Mouse (Mus musculus) liver, embryonic 13.5 days (tissue): ENCODE measurements around the gene Cd207. TPM values are rescaled to one million over a fixed set of nuclear protein-coding genes. Genes with fewer than 3 reads are reported as not detected.

Experiments used
- ATAC-seq: fragments of 200-750 bp; cut with Nextera tagmentation; 2 replicates; pipeline ENCODE4 v1.8.0; 2017; ENCODE audit warnings: low read depth, mild to moderate bottlenecking, moderate number of reproducible peaks, moderate library complexity
- DNase-seq: peaks from one replicate; pipeline ENCODE4 v3.0.0; 2022
- H3K27ac ChIP-seq: fragments of 300-500 bp; sonication (generic); 2 replicates; pipeline ENCODE4 v1.5.1; 2015; ENCODE audit warnings: moderate library complexity, mild to moderate bottlenecking, inconsistent platforms
- H3K27me3 ChIP-seq: fragments of 300-500 bp; sonication (generic); 2 replicates; pipeline ENCODE4 v1.6.1; 2015; ENCODE audit warnings: mild to moderate bottlenecking, inconsistent platforms
- H3K36me3 ChIP-seq: fragments of 300-500 bp; sonication (generic); 2 replicates; pipeline ENCODE4 v1.6.1; 2015; ENCODE audit warnings: mild to moderate bottlenecking, inconsistent platforms
- H3K4me1 ChIP-seq: fragments of 300-500 bp; sonication (generic); replicated peaks from 2 replicates; pipeline ENCODE4 v1.6.1; 2015; ENCODE audit warnings: inconsistent platforms
- H3K4me2 ChIP-seq: fragments of 300-500 bp; sonication (generic); 2 replicates; pipeline ENCODE4 v1.6.1; 2015; ENCODE audit warnings: inconsistent platforms, mild to moderate bottlenecking, moderate library complexity
- H3K4me3 ChIP-seq: fragments of 300-500 bp; sonication (generic); replicated peaks from 2 replicates; pipeline ENCODE4 v1.5.1; 2015; ENCODE audit warnings: mild to moderate bottlenecking, inconsistent platforms
- H3K9ac ChIP-seq: fragments of 300-500 bp; sonication (generic); 2 replicates; pipeline ENCODE4 v1.6.1; 2015; ENCODE audit warnings: mild to moderate bottlenecking, inconsistent platforms
- H3K9me3 ChIP-seq: fragments of 300-500 bp; sonication (generic); replicated peaks from 2 replicates; pipeline ENCODE4 v1.6.1; 2016; ENCODE audit warnings: inconsistent platforms
- WGBS: fragments of 180-500 bp; shearing (Covaris S2); methylation state at CpG from one replicate; pipeline ENCODE4 v1.1.7; 2015; ENCODE audit not compliant: insufficient replicate concordance; 5-methylcytosine and 5-hydroxymethylcytosine counted together
- polyA plus RNA-seq: library from polyadenylated mRNA; unstranded; fragments of >200 nt; fragmentation: Nextera tagmentation; extraction: Ambion mirVana; gene quantifications from 2 replicates; pipeline ENCODE4 v1.2.1, GENCODE M21; 2015

The Cd207 gene
- 0.15 and 0.28 TPM in 2 replicates for polyA plus RNA-seq

DNA sequence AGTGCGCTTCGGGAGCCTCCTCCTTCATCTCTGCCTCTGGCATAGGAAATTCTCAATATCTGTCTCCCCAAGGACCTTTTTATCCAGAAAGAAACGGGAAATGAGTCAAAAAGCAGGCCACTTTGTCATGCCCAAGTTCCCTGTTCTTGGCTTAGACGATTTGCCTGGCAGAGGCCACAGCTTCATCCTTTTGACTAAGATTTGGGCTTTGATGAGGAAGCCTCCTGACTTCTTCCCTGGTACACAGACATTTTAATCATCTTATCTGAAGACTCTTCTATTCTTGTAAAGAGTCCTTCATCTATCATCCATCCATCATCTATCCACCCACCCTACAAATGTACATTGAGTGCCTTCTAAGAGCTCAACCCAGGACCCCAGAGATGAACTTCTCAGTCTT is at the start of gene Cd207:
Cd207 (minus strand) TSS at position 101 of the 400 bp plus-strand sequence.
- no peaks in the 10 kb centered on the region for H3K36me3 ChIP-seq
- ATAC-seq: no peak
- 47% methylated on average over 4 of the region's 4 CpGs for WGBS
- no peak for DNase-seq
- no peaks in the 10 kb centered on the region for H3K9me3 ChIP-seq
- H3K4me1 ChIP-seq: no peaks in the 10 kb centered on the region
- H3K27me3 ChIP-seq: peaks cover 4% of the 10 kb centered on the region; the same call in 1 of the 2 replicates
- no peak within 1 kb of the TSS for H3K4me3 ChIP-seq
- no peak within 1 kb of the TSS for H3K4me2 ChIP-seq
- no peak within 1 kb of the TSS for H3K9ac ChIP-seq
- H3K27ac ChIP-seq: no peak within 1 kb of the TSS

DNA sequence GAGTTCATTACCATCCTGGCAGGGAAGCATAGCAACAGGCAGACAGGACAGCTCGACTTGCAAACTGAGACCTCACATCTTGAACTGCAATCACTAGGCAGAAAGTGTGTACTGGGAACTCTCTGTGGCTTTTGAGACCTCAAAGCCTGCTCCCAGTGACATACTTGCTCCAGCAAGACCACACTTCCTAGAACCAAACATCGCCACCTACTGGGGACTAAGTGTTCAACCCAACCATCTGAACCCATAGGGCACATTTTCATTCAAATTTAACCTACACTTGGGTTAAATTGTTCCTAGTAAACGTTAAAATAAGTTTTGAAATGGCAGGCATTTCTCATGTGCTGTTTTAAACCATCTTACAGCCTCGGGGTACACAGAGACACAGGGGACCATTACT is 49.5 kb upstream of the Cd207 start:
- no peak overlapping the region for H3K9ac ChIP-seq
- no peak for ATAC-seq
- no peaks in the 10 kb centered on the region for H3K4me1 ChIP-seq
- H3K27ac ChIP-seq: no peak overlapping the region
- H3K36me3 ChIP-seq: no peaks in the 10 kb centered on the region
- 26% methylated on average over 4 of the region's 4 CpGs for WGBS
- no peaks in the 10 kb centered on the region for H3K9me3 ChIP-seq
- H3K4me3 ChIP-seq: no peak overlapping the region
- no peak overlapping the region for H3K4me2 ChIP-seq
- DNase-seq: no peak
- peaks cover 36% of the 10 kb centered on the region for H3K27me3 ChIP-seq

- H3K27me3 ChIP-seq: peaks cover 69% of the 10 kb centered on the region
- 15% methylated on average over 6 of the region's 6 CpGs for WGBS
These were observed 44.9 kb upstream of the Cd207 start for GRCm38 (mm10) chr6:83722526-83722925.

GRCm38 (mm10) chr6:83717026-83717425 is 39.4 kb upstream of the Cd207 start:
- Histone ChIP-seq H3K4me1 (no peaks in the 10 kb centered on the region), H3K4me2 (no peak overlapping the region), H3K36me3 (no peaks in the 10 kb centered on the region), H3K4me3 (no peak overlapping the region), H3K27ac (no peak overlapping the region), H3K9ac (no peak overlapping the region), H3K27me3 (peaks cover 99% of the 10 kb centered on the region), H3K9me3 (no peaks in the 10 kb centered on the region)
- ATAC-seq (no peak), DNase-seq (no peak)
- 5% methylated on average over 8 of the region's 8 CpGs for WGBS

More at GRCm38 (mm10) chr6:83722526-83722925, 44.9 kb upstream of the Cd207 start:
- Histone ChIP-seq H3K4me1 (no peaks in the 10 kb centered on the region), H3K36me3 (no peaks in the 10 kb centered on the region), H3K4me3 (no peak overlapping the region), H3K9ac (no peak overlapping the region), H3K9me3 (no peaks in the 10 kb centered on the region), H3K27ac (no peak overlapping the region), H3K4me2 (no peak overlapping the region)
- ATAC-seq: no peak
- DNase-seq: no peak

DNA sequence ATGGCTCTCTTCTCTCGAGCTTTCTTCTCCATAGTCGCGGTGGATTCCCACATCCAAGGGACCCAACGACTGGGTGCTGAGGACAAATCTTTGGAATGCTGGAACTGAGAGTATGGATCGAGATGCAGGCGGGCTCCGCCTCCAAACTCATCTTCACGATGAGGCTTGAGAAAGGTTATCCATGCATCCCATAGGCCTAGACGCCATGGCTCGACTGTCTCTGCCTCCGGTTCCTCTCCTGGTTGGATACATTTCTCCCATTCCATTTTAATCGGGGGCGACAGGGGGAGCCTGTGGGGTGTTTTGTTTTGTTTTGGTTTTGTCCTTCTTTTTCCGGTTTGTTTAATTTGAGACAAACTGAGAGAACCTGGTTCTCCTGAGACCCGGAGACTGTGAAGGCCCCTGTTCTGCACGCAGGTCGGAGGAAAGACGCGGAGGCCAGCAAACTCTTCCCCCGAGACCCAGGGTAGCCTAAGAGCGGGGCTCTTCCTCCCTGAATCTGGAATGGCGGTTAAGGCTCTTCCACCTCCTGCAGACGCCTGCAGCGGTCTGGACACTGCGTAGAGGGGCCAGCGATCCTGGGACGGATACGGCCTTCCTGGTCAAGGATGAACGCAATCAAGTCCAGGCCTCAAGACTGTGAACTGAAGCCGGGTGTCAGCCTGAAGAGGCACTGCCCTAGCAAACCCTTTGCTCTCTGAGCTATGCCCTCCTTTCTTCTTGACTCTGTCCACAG is 38.0 kb upstream of the Cd207 start:
- H3K9ac ChIP-seq: no peak overlapping the region
- H3K27ac ChIP-seq: no peak overlapping the region
- peaks cover 99% of the 10 kb centered on the region for H3K27me3 ChIP-seq
- 5% methylated on average over 30 of the region's 30 CpGs for WGBS
- DNase-seq (no peak), ATAC-seq (no peak)
- no peak overlapping the region for H3K4me2 ChIP-seq
- H3K4me3 ChIP-seq: no peak overlapping the region
- H3K9me3 ChIP-seq: no peaks in the 10 kb centered on the region
- H3K36me3 ChIP-seq: no peaks in the 10 kb centered on the region
- peaks cover 9% of the 10 kb centered on the region for H3K4me1 ChIP-seq

DNA sequence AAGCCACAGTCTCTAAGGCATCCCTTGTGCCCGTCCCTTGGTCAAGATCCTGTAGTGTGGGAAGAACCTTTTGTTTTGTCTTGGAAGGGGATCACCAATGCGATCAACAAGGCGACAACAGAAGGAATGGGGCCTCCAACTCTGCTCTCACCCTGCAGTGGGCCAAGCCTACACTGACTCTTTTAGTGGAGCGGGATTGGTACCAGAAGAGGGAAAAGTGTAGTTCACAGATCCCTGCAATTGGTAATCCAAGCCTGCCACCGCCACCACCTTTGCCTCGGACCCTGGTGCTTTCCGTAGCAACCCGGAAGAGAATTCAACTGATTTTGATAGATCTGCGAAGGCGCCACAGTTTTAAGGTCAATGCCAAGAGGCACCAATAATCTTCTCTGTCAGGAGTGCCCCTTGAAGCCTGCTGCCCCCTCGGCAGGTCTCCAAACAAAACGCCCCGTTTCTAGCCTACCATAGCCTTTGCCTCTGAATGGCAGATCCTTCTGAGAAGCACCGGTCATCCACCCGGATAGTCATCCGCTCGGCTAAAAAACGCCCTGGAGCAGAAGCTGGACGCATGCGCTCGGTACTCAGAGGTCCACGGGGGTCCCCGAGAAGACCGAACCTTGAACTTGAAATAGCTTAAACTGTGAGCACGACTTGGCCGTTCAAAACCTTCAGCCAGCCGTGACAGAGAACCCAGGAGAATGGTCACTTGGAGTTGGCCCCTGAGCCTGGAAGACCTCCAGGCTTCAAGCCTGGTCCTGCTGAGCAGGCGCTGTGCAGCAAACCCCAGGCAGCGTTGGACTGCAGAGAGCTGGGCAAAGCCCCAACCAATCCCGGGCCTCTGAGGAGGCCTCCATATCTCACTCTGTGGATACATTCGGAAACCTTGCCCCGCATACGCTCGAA is 36.8 kb upstream of the Cd207 start:
- H3K27me3 ChIP-seq: peaks cover 99% of the 10 kb centered on the region
- H3K4me1 ChIP-seq: peaks cover 12% of the 10 kb centered on the region
- DNase-seq: no peak
- WGBS: 2% methylated on average over 34 of the region's 34 CpGs
- H3K9ac ChIP-seq: no peak overlapping the region
- H3K4me3 ChIP-seq: no peak overlapping the region
- no peaks in the 10 kb centered on the region for H3K9me3 ChIP-seq
- no peak for ATAC-seq
- H3K4me2 ChIP-seq: no peak overlapping the region
- no peaks in the 10 kb centered on the region for H3K36me3 ChIP-seq
- no peak overlapping the region for H3K27ac ChIP-seq

DNA sequence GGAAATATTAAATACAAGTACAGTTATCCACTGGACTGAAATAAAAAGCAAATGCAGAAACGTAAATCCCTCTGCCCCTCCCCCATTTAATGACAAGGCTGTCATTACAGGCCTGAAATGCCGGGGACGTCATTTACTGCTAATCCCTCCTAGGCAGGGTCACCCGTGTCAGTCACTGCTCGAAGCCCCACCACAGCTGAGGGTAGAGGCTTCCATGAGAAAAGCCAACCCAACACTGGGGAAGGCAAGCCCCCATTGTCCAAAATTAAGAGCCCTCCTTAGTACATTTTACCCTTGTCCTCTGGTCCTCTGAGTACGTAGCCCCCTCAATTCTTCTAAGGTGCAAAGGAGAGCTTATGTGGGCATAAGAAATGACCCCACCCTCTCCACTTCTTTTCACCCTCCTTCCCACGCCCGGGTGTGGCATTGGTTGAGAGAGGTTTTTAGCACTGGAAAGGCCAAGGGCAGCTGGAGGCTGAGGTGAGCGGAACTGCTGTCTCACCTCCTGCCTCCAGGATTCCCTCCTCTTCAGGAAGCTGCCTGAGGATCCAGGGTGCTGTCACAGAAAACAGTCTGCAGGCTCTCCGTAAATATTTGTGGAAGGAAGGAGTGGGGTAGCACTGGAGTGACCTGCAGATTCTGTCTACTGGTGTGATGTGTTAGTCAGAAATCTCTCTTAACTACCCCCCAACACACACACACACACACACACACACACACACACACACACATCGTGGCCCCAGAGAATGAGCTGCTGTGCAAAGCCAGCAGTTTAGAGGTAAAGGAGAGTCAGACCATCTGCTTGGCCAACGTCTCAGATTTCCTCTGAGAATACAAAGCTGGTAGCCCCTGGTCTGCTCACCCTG is 35.8 kb upstream of the Cd207 start:
- Histone ChIP-seq H3K4me2 (no peak overlapping the region), H3K9ac (no peak overlapping the region), H3K27me3 (peaks cover 100% of the 10 kb centered on the region), H3K27ac (no peak overlapping the region), H3K9me3 (no peaks in the 10 kb centered on the region), H3K4me3 (no peak overlapping the region), H3K4me1 (peaks cover 12% of the 10 kb centered on the region), H3K36me3 (no peaks in the 10 kb centered on the region)
- no peak for DNase-seq
- WGBS: 5% methylated on average over 12 of the region's 12 CpGs
- no peak for ATAC-seq

GRCm38 (mm10) chr6:83711725-83712475 is 34.2 kb upstream of the Cd207 start:
- ATAC-seq: no peak
- peak overlapping the region; percentile 63 for H3K4me2 ChIP-seq

GRCm38 (mm10) chr6:83711067-83711675 is 33.5 kb upstream of the Cd207 start, which contains the start of gene Vax2:
Vax2 (plus strand) TSS chr6:83711264.
- Histone ChIP-seq H3K9me3 (no peaks in the 10 kb centered on the region), H3K4me1 (peaks cover 12% of the 10 kb centered on the region), H3K27ac (no peak within 1 kb of the TSS), H3K4me2 (peak within 1 kb of the TSS; percentile 63), H3K36me3 (no peaks in the 10 kb centered on the region), H3K27me3 (peaks cover 100% of the 10 kb centered on the region), H3K4me3 (peak within 1 kb of the TSS; percentile 45), H3K9ac (no peak within 1 kb of the TSS)
- ATAC-seq (peak; percentile 79), DNase-seq (peak; percentile 45)
- WGBS: 2% methylated on average over 46 of the region's 46 CpGs

More at GRCm38 (mm10) chr6:83711725-83712475, 34.2 kb upstream of the Cd207 start:
- H3K36me3 ChIP-seq: no peaks in the 10 kb centered on the region
- no peak overlapping the region for H3K27ac ChIP-seq
- DNase-seq: no peak
- H3K9ac ChIP-seq: no peak overlapping the region
- peaks cover 100% of the 10 kb centered on the region for H3K27me3 ChIP-seq
- 6% methylated on average over 45 of the region's 45 CpGs for WGBS
- H3K9me3 ChIP-seq: no peaks in the 10 kb centered on the region
- H3K4me1 ChIP-seq: peaks cover 12% of the 10 kb centered on the region
- 0 out of 2 replicates have a peak overlapping the region, but pooled peaks have one; percentile 45 for H3K4me3 ChIP-seq
